Mouse (Mus musculus): Measurements from ENCODE around the gene Wfdc2.
"Not testable (repeated sequence)": the region's sequence is repeated elsewhere in the genome, so short reads cannot be mapped to it uniquely, and the experiment has no call there.

Wfdc2 gene

GRCm38 (mm10) chr2:164549963-164550894, 12.0 kb upstream of the Wfdc2 start:
- peak in 1 of 2 experiments; percentile 26 for DNase-seq

GRCm38 (mm10) chr2:164550895-164551269, 11.3 kb upstream of the Wfdc2 start:
- no peak for DNase-seq

GRCm38 (mm10) chr2:164551502-164551901, 10.7 kb upstream of the Wfdc2 start:
- no peak for DNase-seq

GRCm38 (mm10) chr2:164558426-164558825, 3.8 kb upstream of the Wfdc2 start:
- DNase-seq, result no peak

GRCm38 (mm10) chr2:164558991-164559645, 3.1 kb upstream of the Wfdc2 start:
- no peak for DNase-seq

GRCm38 (mm10) chr2:164560106-164560505, 2.1 kb upstream of the Wfdc2 start:
- no peak for DNase-seq

GRCm38 (mm10) chr2:164563339-164564038, 1.3 kb downstream of the Wfdc2 start:
- DNase-seq, result peak; percentile 65 to 80

GRCm38 (mm10) chr2:164564346-164564745, 2.1 kb downstream of the Wfdc2 start:
- DNase-seq, result no peak

- no peak for DNase-seq
Measured at GRCm38 (mm10) chr2:164566997-164567396, 4.8 kb downstream of the Wfdc2 start.

GRCm38 (mm10) chr2:164567460-164567859, 5.2 kb downstream of the Wfdc2 start:
- no peak for DNase-seq

- DNase-seq, result not testable (repeated sequence)
Measured at GRCm38 (mm10) chr2:164573359-164573758, 11.1 kb downstream of the Wfdc2 start, which contains the start of gene Spint3. TSS of gene Spint3 (minus strand) at chr2:164573459.

- DNase-seq, result peak; percentile 32 to 39
Measured at GRCm38 (mm10) chr2:164585025-164585725, 23.0 kb downstream of the Wfdc2 start, which contains the start of gene Wfdc6a. TSS of gene Wfdc6a (minus strand) at chr2:164585447.

GRCm38 (mm10) chr2:164592014-164592413, 29.8 kb downstream of the Wfdc2 start:
- DNase-seq, result peak; percentile 29 to 44

- no peak for DNase-seq
Measured at GRCm38 (mm10) chr2:164593494-164593893, 31.3 kb downstream of the Wfdc2 start, which contains the start of gene Eppin. TSS of gene Eppin (minus strand) at chr2:164593594.

GRCm38 (mm10) chr2:164600179-164600578, 38.0 kb downstream of the Wfdc2 start:
- no peak for DNase-seq

- DNase-seq, result no peak
Measured at GRCm38 (mm10) chr2:164603482-164603881, 41.3 kb downstream of the Wfdc2 start.

- DNase-seq, result no peak
Measured at GRCm38 (mm10) chr2:164604411-164604810, 42.2 kb downstream of the Wfdc2 start.

- peak; percentile 18 to 44 for DNase-seq
Measured at GRCm38 (mm10) chr2:164608781-164609180, 46.6 kb downstream of the Wfdc2 start.

GRCm38 (mm10) chr2:164613471-164613870, 51.3 kb downstream of the Wfdc2 start, which contains the start of the genes Wfdc6b and Wfdc8:
TSS of gene Wfdc6b (plus strand) at chr2:164613522.
TSS of gene Wfdc8 (minus strand) at chr2:164613626.
- peak; percentile 65 to 71 for DNase-seq

GRCm38 (mm10) chr2:164615386-164615785, 53.2 kb downstream of the Wfdc2 start:
- DNase-seq, result no peak

All from kidney, postnatal 4 days (tissue).